Comparison of ENCODE assay signal across 9 mouse cellular contexts in the genomic region with DNA sequence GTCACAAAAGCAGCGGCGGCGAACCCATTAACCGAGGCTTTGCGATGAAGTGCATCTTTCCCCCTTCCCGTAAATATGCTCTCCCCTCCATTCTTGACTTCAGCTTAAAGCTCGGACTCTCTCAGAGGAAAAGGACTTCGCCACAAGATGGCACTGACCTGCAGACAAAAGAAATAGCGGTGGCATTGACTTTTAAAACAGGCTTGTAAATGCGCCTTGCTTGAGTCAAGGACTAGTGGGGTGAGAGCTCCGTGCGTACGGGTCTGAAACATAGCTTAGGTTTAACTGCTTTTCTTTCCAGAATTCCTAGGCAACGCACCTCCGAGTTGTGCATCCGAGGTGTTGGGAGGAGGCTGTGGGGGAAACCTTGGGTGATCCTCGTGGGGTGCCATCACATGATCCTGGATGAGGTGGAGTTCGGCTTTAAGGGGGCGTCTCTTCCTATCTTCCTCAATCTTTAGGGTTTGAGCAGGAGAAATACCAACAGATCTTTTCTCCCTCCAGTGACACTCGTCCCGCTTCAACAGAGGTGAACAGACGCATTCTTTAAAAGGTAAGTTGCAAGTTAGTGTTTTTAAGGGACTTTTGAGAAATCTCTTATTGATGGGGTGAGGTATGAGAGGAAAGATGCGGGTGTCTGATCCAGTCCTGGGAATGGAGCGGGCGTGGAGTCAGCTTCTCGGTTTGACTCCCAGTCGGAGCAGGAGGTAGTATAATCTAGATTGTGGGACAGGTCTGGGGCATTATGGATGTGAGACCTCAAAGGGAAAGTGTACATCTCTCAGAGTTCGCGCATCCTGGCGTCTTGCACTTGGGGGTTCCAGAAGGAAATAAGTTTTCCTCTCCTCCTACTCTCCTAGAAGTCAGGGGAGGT. TPM values are rescaled to one million over a fixed set of nuclear protein-coding genes. Genes with fewer than 3 reads are reported as not detected.
DNase-seq lines count a peak whose midpoint lies in the region; ATAC-seq lines count a peak whose summit lies in the region.
"Had no signal": no experiment of that assay in that cellular context is flagged by ENCODE, and none has a peak within 500 bp of the region (broad histone marks: within the 10 kb centered on the region; RNA-seq: fewer than 3 reads in every experiment).

A gene (plus strand): TSS at position 223 of the 874 bp plus-strand sequence.

- no peak within 1 kb of the TSS for H3K27ac ChIP-seq in limb, embryonic 10.5 days
- H3K27ac ChIP-seq in midbrain, embryonic 16.5 days (ENCODE audit: low read length), result no peak within 1 kb of the TSS

- H3K36me3 ChIP-seq in limb, embryonic 10.5 days, result no peaks in the 10 kb centered on the region
- H3K36me3 ChIP-seq in midbrain, embryonic 16.5 days (ENCODE audit: control insufficient read depth, insufficient read depth, low read length), result no peaks in the 10 kb centered on the region

- DNase-seq in ZHBTc4 (ENCODE audit: low read depth, low spot score), result peak; percentile 72
- peak; percentile 81 for DNase-seq in embryo, embryonic 11 days
- peak; percentile 11 to 26 for DNase-seq in heart, adult 9 months (ENCODE audit: low spot score in 2 of 2)
- peak; percentile 4 to 45 for DNase-seq in kidney, adult 8-10 months
- peak; percentile 50 for DNase-seq in limb, embryonic 10.5 days (ENCODE audit: low spot score)
- peak; percentile 20 for DNase-seq in testis, postnatal 14 days (ENCODE audit: low spot score)

- no peaks in the 10 kb centered on the region for H3K9me3 ChIP-seq in limb, embryonic 10.5 days (replicated peaks)
- H3K9me3 ChIP-seq in midbrain, embryonic 16.5 days (replicated peaks; ENCODE audit: control insufficient read depth, low read length, poor library complexity, severe bottlenecking), result no peaks in the 10 kb centered on the region

- H3K27me3 ChIP-seq in limb, embryonic 10.5 days (ENCODE audit: low read depth, poor library complexity, severe bottlenecking), result peaks cover 51% of the 10 kb centered on the region
- H3K27me3 ChIP-seq in midbrain, embryonic 16.5 days (ENCODE audit: control insufficient read depth, insufficient read depth, low read depth, low read length), result peaks cover 5% of the 10 kb centered on the region

- WGBS in limb, embryonic 10.5 days, result under 1% methylated on average over 30 of the region's 30 CpGs
- WGBS in midbrain, embryonic 16.5 days, result under 1% methylated on average over 30 of the region's 30 CpGs

- H3K4me2 ChIP-seq in midbrain, embryonic 16.5 days (ENCODE audit: low read length), result peak within 1 kb of the TSS; percentile 81

- peak within 1 kb of the TSS; percentile 42 for H3K4me3 ChIP-seq in limb, embryonic 10.5 days
- peak within 1 kb of the TSS; percentile 50 for H3K4me3 ChIP-seq in midbrain, embryonic 16.5 days (ENCODE audit: low read depth, low read length)
- H3K4me3 ChIP-seq: erythroblast, embryonic 14.5 days had no signal

- ATAC-seq in midbrain, embryonic 16.5 days, result peak; percentile 86
- no peak for ATAC-seq in inflammation-experienced regulatory T-cells, adult 6 months

- H3K4me1 ChIP-seq in limb, embryonic 10.5 days, result 0 out of 2 replicates have a peak, but pooled peaks cover 6% of the 10 kb centered on the region
- H3K4me1 ChIP-seq in midbrain, embryonic 16.5 days (ENCODE audit: control insufficient read depth, insufficient read depth, low read length), result peaks cover 9% of the 10 kb centered on the region

- H3K9ac ChIP-seq in midbrain, embryonic 16.5 days (ENCODE audit: low read depth, low read length), result peak within 1 kb of the TSS; percentile 62

RNA-seq across cellular contexts. Expression of the gene that starts here (rescaled TPM):
- 0.19 and 0.20 TPM in 2 replicates for polyA plus RNA-seq in limb, embryonic 10.5 days (2016; fragmentation: Nextera tagmentation; extraction: Ambion mirVana)
- polyA plus RNA-seq in midbrain, embryonic 16.5 days (2015; fragmentation: Nextera tagmentation; extraction: Ambion mirVana), result 4.4 and 6.6 TPM in 2 replicates
- polyA plus RNA-seq in inflammation-experienced regulatory T-cells, adult 6 months (2017; shearing (Covaris generic)), result not detected
- polyA plus RNA-seq: erythroblast, embryonic 14.5 days had no signal

Comparison
In these comparisons a context has a peak if more than half of its experiments do, and no peak if none do; other contexts are left out.
1. Peak in DNase-seq and H3K4me3 ChIP-seq in limb, embryonic 10.5 days; RNA of the gene not detected or under 1 TPM.
2. DNase-seq: peak in every context shown above with its lines; median percentile 81 in embryo, embryonic 11 days; 72 in ZHBTc4; 50 in limb, embryonic 10.5 days; 24 in kidney, adult 8-10 months; 20 in testis, postnatal 14 days; 18 in heart, adult 9 months.